Mouse (Mus musculus) olfactory bulb, adult 2 months (tissue): ENCODE measurements around the gene Gpatch8.

Experiments
- CTCF ChIP-seq: fragments of 200-500 bp; IDR thresholded peaks from 2 replicates; pipeline ENCODE4 v1.5.1; 2012; ENCODE audit warnings: low read depth, mild to moderate bottlenecking, low read length, moderate library complexity; ENCODE audit not compliant: insufficient read depth
- POLR2A ChIP-seq: fragments of 200-500 bp; IDR thresholded peaks from 2 replicates; pipeline ENCODE4 v1.6.1; 2012; ENCODE audit warnings: mild to moderate bottlenecking, low read depth, low read length, moderate library complexity; ENCODE audit not compliant: insufficient read depth

DNA sequence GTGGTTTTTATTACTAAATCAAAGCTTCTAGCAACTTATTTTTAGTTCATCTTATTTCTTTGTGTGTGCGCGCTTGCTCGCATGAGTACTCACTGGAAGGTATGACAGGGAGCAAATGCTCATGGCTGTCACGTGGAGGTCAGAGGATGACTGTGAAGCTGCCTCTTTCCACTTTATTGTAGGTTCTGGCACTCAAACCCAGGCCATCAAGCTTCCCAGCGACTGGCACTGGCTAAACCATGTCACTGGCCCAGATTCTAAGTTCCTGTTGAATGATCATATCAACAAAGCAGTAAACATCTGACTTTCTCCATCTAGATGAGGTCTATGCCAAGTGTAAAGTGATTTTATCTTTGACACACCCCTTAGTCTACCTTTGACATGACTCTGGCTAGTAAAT, 14.7 kb downstream of the Gpatch8 start:
- TF ChIP-seq CTCF (no peak), POLR2A (no peak)
